Comparison of ENCODE assay signal across 11 mouse cellular contexts in the genomic region with DNA sequence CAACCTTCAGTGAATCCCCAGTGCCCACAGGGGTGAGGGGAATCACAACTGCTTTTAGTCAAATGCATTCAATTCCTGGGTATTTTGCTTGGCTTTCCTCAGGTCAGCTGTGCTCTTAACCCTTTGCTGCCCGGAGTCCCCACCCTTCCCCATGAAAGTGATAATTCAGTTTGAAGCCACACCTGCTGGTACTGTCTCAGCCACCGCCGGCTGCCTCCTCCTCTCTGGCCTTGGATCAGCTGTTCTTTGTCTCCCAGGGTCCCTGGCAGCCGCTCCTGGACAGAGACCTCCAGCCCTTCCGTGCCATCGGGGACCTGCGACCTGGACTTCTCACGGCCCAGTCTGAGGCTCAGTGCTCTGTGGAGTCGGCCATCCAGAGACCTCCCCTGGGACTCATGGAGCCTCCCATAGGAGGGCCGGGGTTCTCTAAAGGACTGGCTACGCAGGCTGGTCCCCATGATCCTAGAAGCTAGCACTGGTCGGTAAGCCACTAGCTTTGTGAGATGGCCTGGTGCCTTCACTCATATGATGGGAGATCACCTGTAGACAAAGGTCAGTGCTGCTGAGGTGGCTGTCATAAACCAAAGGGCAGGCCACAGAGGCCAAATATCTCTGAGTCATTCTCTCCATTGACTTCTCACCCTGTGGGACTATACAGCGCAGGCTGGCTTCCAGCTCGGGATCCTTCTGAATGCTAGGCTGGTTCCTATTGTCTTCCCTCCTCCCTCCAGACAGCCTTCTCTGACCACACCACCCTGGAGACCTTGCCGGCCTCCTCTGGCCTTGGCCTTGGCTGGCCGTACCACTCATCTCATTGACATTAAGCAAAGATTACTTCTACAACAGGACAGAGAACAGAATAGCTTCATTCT. TPM values are rescaled to one million over a fixed set of nuclear protein-coding genes. Genes with fewer than 3 reads are reported as not detected.
DNase-seq lines count a peak whose midpoint lies in the region; ATAC-seq lines count a peak whose summit lies in the region.
"Had no signal": no experiment of that assay in that cellular context is flagged by ENCODE, and none has a peak within 500 bp of the region (broad histone marks: within the 10 kb centered on the region; RNA-seq: fewer than 3 reads in every experiment).

A gene (minus strand): TSS at position 522 of the 872 bp plus-strand sequence.

- no peak; the same call in 1 of the 2 replicates for ATAC-seq in kidney, embryonic 16.5 days (ENCODE audit: low FRiP score, low TSS enrichment)
- peak; percentile 57 for ATAC-seq in intestine, embryonic 15.5 days
- ATAC-seq in midbrain, embryonic 16.5 days = no peak

- no peaks in the 10 kb centered on the region for H3K27me3 ChIP-seq in kidney, embryonic 16.5 days (ENCODE audit: insufficient read depth, low read length)
- H3K27me3 ChIP-seq in intestine, embryonic 15.5 days (replicated peaks) = no peaks in the 10 kb centered on the region
- no peaks in the 10 kb centered on the region for H3K27me3 ChIP-seq in midbrain, embryonic 16.5 days (ENCODE audit: control insufficient read depth, insufficient read depth, low read depth, low read length)
- H3K27me3 ChIP-seq: stomach, embryonic 15.5 days had no signal

- peak; percentile 35 for DNase-seq in kidney, adult 18-20 months
- peak; percentile 75 for DNase-seq in adrenal gland, postnatal 25 days
- DNase-seq in urinary bladder, postnatal 4 days (ENCODE audit: low spot score in 2 of 2) = no peak
- no peak for DNase-seq in right cerebral cortex, postnatal 10 days (ENCODE audit: low spot score in 2 of 2)
- DNase-seq in embryo, embryonic 10.5 days (ENCODE audit: low spot score) = no peak

- H3K9ac ChIP-seq in kidney, embryonic 16.5 days (replicated peaks; ENCODE audit: low read length) = no peak within 1 kb of the TSS
- no peak within 1 kb of the TSS for H3K9ac ChIP-seq in intestine, embryonic 15.5 days
- H3K9ac ChIP-seq in midbrain, embryonic 16.5 days (ENCODE audit: low read depth, low read length) = peak within 1 kb of the TSS; percentile 34; the same call in 1 of the 2 replicates
- H3K9ac ChIP-seq: stomach, embryonic 15.5 days had no signal

- no peak within 1 kb of the TSS for H3K4me3 ChIP-seq in kidney, embryonic 16.5 days (ENCODE audit: low read length)
- H3K4me3 ChIP-seq in intestine, embryonic 15.5 days (replicated peaks) = no peak within 1 kb of the TSS
- H3K4me3 ChIP-seq in midbrain, embryonic 16.5 days (ENCODE audit: low read depth, low read length) = no peak within 1 kb of the TSS
- H3K4me3 ChIP-seq: stomach, embryonic 15.5 days had no signal

- no peaks in the 10 kb centered on the region for H3K36me3 ChIP-seq in kidney, embryonic 16.5 days (ENCODE audit: insufficient read depth, low read length)
- no peaks in the 10 kb centered on the region for H3K36me3 ChIP-seq in intestine, embryonic 15.5 days
- no peaks in the 10 kb centered on the region for H3K36me3 ChIP-seq in midbrain, embryonic 16.5 days (ENCODE audit: control insufficient read depth, insufficient read depth, low read length)
- H3K36me3 ChIP-seq: stomach, embryonic 15.5 days had no signal

- H3K4me1 ChIP-seq in kidney, embryonic 16.5 days (ENCODE audit: insufficient read depth, low read length) = peaks cover 4% of the 10 kb centered on the region; the same call in 1 of the 2 replicates
- peaks cover 15% of the 10 kb centered on the region for H3K4me1 ChIP-seq in intestine, embryonic 15.5 days (replicated peaks)
- H3K4me1 ChIP-seq in midbrain, embryonic 16.5 days (ENCODE audit: control insufficient read depth, insufficient read depth, low read length) = peaks cover 4% of the 10 kb centered on the region

- no peak within 1 kb of the TSS for H3K27ac ChIP-seq in kidney, embryonic 16.5 days (ENCODE audit: low read length)
- peak within 1 kb of the TSS; percentile 60; the same call in 1 of the 2 replicates for H3K27ac ChIP-seq in intestine, embryonic 15.5 days
- H3K27ac ChIP-seq in midbrain, embryonic 16.5 days (ENCODE audit: low read length) = no peak within 1 kb of the TSS
- H3K27ac ChIP-seq: macrophage; stomach, embryonic 15.5 days had no signal

- WGBS in kidney, embryonic 16.5 days = 64% methylated on average over 16 of the region's 16 CpGs
- 51% methylated on average over 16 of the region's 16 CpGs for WGBS in intestine, embryonic 15.5 days
- 53% methylated on average over 16 of the region's 16 CpGs for WGBS in midbrain, embryonic 16.5 days

- H3K4me2 ChIP-seq in kidney, embryonic 16.5 days (replicated peaks; ENCODE audit: low read depth, low read length) = no peak within 1 kb of the TSS
- H3K4me2 ChIP-seq in intestine, embryonic 15.5 days (replicated peaks) = peak within 1 kb of the TSS; percentile 35
- peak within 1 kb of the TSS; percentile 22; the same call in 1 of the 2 replicates for H3K4me2 ChIP-seq in midbrain, embryonic 16.5 days (ENCODE audit: low read length)
- H3K4me2 ChIP-seq: stomach, embryonic 15.5 days had no signal

- no peaks in the 10 kb centered on the region for H3K9me3 ChIP-seq in kidney, embryonic 16.5 days (ENCODE audit: low read length)
- H3K9me3 ChIP-seq in intestine, embryonic 15.5 days = no peaks in the 10 kb centered on the region
- H3K9me3 ChIP-seq in midbrain, embryonic 16.5 days (replicated peaks; ENCODE audit: control insufficient read depth, low read length, poor library complexity, severe bottlenecking) = no peaks in the 10 kb centered on the region
- H3K9me3 ChIP-seq: stomach, embryonic 15.5 days had no signal

RNA-seq across cellular contexts. Expression of the gene that starts here (rescaled TPM):
- polyA plus RNA-seq in kidney, embryonic 16.5 days (2015; fragmentation: Nextera tagmentation; extraction: Ambion mirVana) = 0.22 TPM in 1 of 2 replicates, not detected in the other
- 22.0 and 34.8 TPM in 2 replicates for total RNA-seq in adrenal gland, postnatal 25 days (2021)
- polyA plus RNA-seq in intestine, embryonic 15.5 days (2015; fragmentation: Nextera tagmentation; extraction: Ambion mirVana) = 7.6 and 9.7 TPM in 2 replicates
- not detected in 2 replicates for polyA plus RNA-seq in midbrain, embryonic 16.5 days (2015; fragmentation: Nextera tagmentation; extraction: Ambion mirVana)
- total RNA-seq: hematopoietic stem cell, adult 5-6 weeks had no signal
- polyA plus RNA-seq: macrophage had no signal

Comparison
In these comparisons a context has a peak if more than half of its experiments do, and no peak if none do; other contexts are left out.
1. DNase-seq: peak in kidney, adult 18-20 months (single experiment) and adrenal gland, postnatal 25 days (single experiment); none in urinary bladder, postnatal 4 days (0 of 2), right cerebral cortex, postnatal 10 days (0 of 2) and embryo, embryonic 10.5 days (single experiment).